Mouse (Mus musculus): Measurements from ENCODE around the gene 1700009N14Rik. TPM values are rescaled to one million over a fixed set of nuclear protein-coding genes. Genes with fewer than 3 reads are reported as not detected.

The 1700009N14Rik gene
- not detected for polyA plus RNA-seq (2017; shearing (Covaris generic))

GRCm38 (mm10) chr4:39450069-39450468, at the start of gene 1700009N14Rik:
Gene 1700009N14Rik, plus strand, starts transcription at chr4:39450295.

